Mouse (Mus musculus) testis, adult 2 months (tissue): ENCODE measurements around the gene Armc6.

Experiments
- CTCF ChIP-seq: fragments of 200-500 bp; IDR thresholded peaks from 2 replicates; pipeline ENCODE4 v1.5.1; 2012; ENCODE audit warnings: low read depth, mild to moderate bottlenecking, inconsistent platforms, low read length, moderate library complexity; ENCODE audit not compliant: control insufficient read depth, insufficient read depth, insufficient replicate concordance
- POLR2A ChIP-seq: fragments of 200-500 bp; IDR thresholded peaks from 2 replicates; pipeline ENCODE4 v1.6.1; 2012; ENCODE audit warnings: low read depth, mild to moderate bottlenecking, inconsistent platforms, low read length, moderate library complexity; ENCODE audit not compliant: control insufficient read depth

DNA sequence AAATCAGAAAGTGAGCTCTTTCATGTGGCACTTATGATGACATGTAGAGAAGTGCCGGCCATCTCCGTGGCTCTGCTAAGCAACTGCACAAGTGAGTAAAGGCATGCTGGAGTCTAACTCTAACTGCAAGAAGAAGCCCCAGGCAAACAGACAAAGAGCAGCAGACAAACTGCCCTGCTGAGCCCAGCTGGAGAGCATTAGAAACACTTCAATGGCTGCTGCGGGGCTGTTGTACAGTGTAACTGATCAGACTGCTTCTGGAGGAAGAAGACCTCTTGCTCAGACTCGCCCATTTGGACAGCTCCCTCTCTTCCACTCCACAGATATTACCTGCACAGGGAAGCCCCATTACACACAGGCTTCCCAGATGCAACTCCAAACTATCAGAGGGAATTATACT lies 6.3 kb downstream of the Armc6 start:
- TF ChIP-seq POLR2A (no peak), CTCF (no peak)
